16 mouse cellular contexts compared by ENCODE assay signal in the genomic region with DNA sequence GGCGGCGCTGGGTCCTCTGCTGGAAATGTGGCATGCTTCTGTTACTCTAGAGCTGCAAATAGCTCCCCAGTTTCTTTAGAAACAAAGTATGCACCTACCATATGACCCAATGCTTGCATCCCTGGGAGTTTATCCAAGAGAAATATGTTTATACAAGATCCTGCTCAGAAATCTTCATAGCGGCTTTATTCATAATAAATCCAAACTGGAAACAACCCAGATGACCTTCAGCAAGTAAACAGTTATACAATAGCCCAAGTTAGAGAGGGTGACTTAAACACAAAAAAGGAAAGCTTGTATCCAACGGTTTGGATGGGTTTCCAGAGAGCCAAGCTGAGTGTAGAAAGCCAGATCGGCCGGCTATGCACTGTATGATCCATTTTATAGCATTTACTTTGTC.
"Had no signal": no experiment of that assay in that cellular context is flagged by ENCODE, and none has a peak within 500 bp of the region (broad histone marks: within the 10 kb centered on the region; RNA-seq: fewer than 3 reads in every experiment).

No protein-coding gene starts in this region.

- H3K4me1 ChIP-seq: intestine, embryonic 15.5 days; kidney, embryonic 15.5 days; limb, embryonic 15.5 days; liver, embryonic 13.5 days; midbrain, embryonic 12.5 days; neural tube, embryonic 13.5 days had no signal

- H3K4me2 ChIP-seq: intestine, embryonic 15.5 days; kidney, embryonic 15.5 days; limb, embryonic 15.5 days; liver, embryonic 13.5 days; midbrain, embryonic 12.5 days; neural tube, embryonic 13.5 days had no signal

- H3K27me3 ChIP-seq: intestine, embryonic 15.5 days; kidney, embryonic 15.5 days; limb, embryonic 15.5 days; liver, embryonic 13.5 days; midbrain, embryonic 12.5 days; neural tube, embryonic 13.5 days had no signal

- H3K9me3 ChIP-seq: intestine, embryonic 15.5 days; limb, embryonic 15.5 days; liver, embryonic 13.5 days; midbrain, embryonic 12.5 days; neural tube, embryonic 13.5 days had no signal

- H3K27ac ChIP-seq: intestine, embryonic 15.5 days; kidney, embryonic 15.5 days; left cerebral cortex, adult 2 months; limb, embryonic 15.5 days; liver, embryonic 13.5 days; midbrain, embryonic 12.5 days; neural tube, embryonic 13.5 days had no signal

- H3K4me3 ChIP-seq: intestine, embryonic 15.5 days; kidney, embryonic 15.5 days; left cerebral cortex, adult 2 months; limb, embryonic 15.5 days; liver, embryonic 13.5 days; midbrain, embryonic 12.5 days; neural tube, embryonic 13.5 days had no signal

- ATAC-seq: intestine, embryonic 15.5 days; midbrain, embryonic 16.5 days had no signal

- H3K9ac ChIP-seq: intestine, embryonic 15.5 days; kidney, embryonic 15.5 days; limb, embryonic 15.5 days; liver, embryonic 13.5 days; midbrain, embryonic 12.5 days; neural tube, embryonic 13.5 days had no signal

- H3K36me3 ChIP-seq: kidney, embryonic 15.5 days had no signal

- DNase-seq: kidney, adult 18-20 months; kidney, postnatal 25 days; liver, embryonic 13.5 days; lung, adult 18-20 months; lung, postnatal 14 days; retina, postnatal 1 day; right cerebral cortex, postnatal 25 days; thymus, adult 18-20 months; thymus, postnatal 14 days had no signal
